Mouse (Mus musculus) left cerebral cortex, postnatal 36 days (tissue): ENCODE data around the gene Srgap1. TPM values are rescaled to one million over a fixed set of nuclear protein-coding genes. Genes with fewer than 3 reads are reported as not detected.

ENCODE experiments used
- DNase-seq, 2 experiments: peaks; one replicate each; pipeline ENCODE4 v3.0.0; 2021 to 2022; ENCODE audit warnings: low spot score in 2 of 2, mixed read lengths in 1 of 2
- intact Hi-C: fragments of 180-260 bp; cut with DNase I; formaldehyde crosslinking; loops from one replicate; pipeline ENCODE4 v1.15.1; 2025
- total RNA-seq, 2 experiments: library from RNA; stranded (reverse); gene quantifications; 2 replicates each; pipeline ENCODE4 v1.2.3; 2021

Srgap1 gene
- total RNA-seq, 2 experiments from 2014 or later = 7.7 to 11.1 TPM

DNA sequence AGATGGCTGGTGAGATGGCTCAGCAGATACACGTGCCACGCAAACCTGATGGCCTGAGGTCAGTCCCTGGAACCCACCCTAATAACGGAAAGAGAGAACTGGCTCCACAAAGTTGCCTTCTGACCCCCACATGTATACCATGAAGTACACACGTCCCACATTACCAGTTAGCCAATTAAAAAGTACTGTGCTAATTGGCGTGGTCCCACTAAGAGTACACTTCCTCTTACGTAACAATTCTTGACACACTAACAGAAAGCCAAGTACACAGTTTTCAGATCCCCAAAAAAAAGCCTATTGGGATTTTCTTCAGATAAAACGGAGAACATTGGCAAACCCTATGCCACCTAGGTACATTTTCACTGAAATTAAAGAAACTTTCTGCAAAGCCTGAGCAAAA is 73.8 kb downstream of the Srgap1 start:
- intact Hi-C loops = no loop called here
- no peak for DNase-seq

DNA sequence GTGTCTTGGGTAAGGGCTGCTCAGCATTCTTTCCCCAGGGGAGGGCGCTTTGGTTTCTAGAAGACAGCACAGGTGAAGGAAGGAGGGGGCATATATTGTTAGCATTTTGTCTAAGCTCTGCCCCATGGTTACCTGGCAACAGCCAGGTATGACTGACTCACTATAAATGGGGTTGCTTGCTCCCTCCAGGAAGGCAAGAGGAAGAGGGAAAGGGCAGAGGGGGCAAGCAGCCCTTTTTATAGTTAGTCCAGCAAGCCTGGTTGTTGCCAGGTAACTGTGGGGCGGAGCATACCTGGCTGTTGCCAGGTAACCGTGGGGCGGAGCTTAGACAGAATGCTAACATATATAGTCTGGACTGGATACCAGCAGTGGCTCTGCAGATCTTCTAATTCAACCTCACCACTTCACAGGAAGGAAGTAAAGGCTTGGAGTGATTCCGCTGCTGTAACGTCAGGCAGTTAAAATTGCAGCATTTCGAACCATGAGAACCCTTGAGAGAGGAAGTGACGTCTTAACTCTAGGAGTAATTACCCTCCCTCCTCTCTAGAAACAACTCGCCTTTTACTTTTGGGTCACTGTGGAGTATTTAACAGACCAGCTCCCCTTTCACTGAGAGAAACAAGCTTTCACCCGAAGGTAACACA is 74.7 kb downstream of the Srgap1 start:
- intact Hi-C loops = no loop called here
- no peak for DNase-seq

DNA sequence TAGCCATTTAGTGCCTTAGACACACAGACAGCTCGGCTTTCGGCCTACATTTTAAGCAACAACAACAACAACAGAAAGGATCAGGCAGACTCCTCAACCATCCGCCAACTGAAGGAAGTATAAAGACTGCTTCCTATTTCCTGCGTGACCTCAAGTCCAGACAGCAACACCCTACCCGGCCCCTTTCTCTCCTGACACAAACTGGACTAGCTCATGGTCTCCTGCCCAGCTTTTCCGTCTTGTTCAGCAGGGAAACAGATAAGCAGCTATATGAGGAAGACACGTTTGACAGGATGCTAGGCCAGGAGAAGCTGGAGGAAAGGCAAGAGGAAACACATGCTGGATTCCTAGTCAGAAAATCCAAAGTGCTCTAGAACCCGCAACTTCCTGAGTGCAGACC is 75.5 kb downstream of the Srgap1 start:
- no peak for DNase-seq
- intact Hi-C loops = no loop called here

- DNase-seq = no peak
- intact Hi-C loops = no loop called here
Observed at GRCm38 (mm10) chr10:121970912-121971311, 76.2 kb downstream of the Srgap1 start.

DNA sequence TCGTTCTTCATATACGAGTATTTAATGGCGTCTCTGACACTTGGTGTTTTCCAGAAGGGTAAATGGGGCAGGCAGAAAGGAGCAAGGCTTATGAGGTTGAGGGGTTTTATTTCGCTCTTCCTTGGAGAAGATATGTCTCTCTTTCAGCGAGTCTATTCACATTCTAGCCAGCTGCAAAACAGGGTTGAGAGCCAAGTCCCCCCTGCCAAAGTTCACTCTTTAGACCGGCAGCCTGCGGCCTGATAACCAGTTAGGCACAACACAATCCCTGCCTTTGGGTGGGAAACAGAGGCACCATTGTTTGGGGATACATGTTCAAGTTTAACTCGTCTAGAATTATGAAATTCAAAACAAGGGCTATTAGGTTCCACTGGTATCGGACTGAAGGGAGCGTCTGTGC is 83.0 kb downstream of the Srgap1 start:
- intact Hi-C loops = loop anchor here (5.0 kb wide), 1 partner anchor 78 kb away; no protein-coding TSS in a partner anchor
- DNase-seq = no peak

GRCm38 (mm10) chr10:121962053-121962452 is 85.1 kb downstream of the Srgap1 start:
- DNase-seq = no peak
- intact Hi-C loops = loop anchor here (5.0 kb wide), 1 partner anchor 80 kb away; no protein-coding TSS in a partner anchor

- no peak for DNase-seq
- intact Hi-C loops = loop anchor here (5.0 kb wide), 1 partner anchor 81 kb away; no protein-coding TSS in a partner anchor
Observed at GRCm38 (mm10) chr10:121961121-121961893, 85.8 kb downstream of the Srgap1 start.

GRCm38 (mm10) chr10:121958741-121959140 is 88.4 kb downstream of the Srgap1 start:
- intact Hi-C loops = no loop called here

DNA sequence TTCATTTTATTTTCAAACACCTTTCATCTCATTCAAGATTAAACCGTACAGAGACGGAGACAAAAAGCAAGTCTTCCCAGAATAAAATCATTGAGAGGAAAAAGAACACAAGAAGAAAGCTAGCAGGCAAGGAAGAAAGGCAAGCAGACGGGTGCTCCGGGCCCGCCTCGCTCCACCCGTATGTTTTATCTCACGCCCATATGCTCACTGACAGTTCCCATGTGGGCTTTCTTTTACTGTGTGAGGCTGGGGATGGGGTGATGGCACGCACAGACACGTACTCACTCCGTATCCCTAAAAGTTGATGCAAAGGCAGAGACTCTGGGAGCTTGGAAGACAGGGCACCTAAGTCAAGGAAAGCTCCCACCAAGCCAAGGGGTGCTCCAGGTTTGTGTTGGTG is 90.6 kb downstream of the Srgap1 start:
- DNase-seq = peak; percentile 53 to 58
- intact Hi-C loops = no loop called here

More at GRCm38 (mm10) chr10:121958741-121959140, 88.4 kb downstream of the Srgap1 start:
- DNase-seq = no peak

- no peak for DNase-seq
- intact Hi-C loops = no loop called here
Observed at GRCm38 (mm10) chr10:121955730-121956129, 91.4 kb downstream of the Srgap1 start.

- no peak for DNase-seq
- intact Hi-C loops = no loop called here
Observed at GRCm38 (mm10) chr10:121954877-121955276, 92.2 kb downstream of the Srgap1 start.

DNA sequence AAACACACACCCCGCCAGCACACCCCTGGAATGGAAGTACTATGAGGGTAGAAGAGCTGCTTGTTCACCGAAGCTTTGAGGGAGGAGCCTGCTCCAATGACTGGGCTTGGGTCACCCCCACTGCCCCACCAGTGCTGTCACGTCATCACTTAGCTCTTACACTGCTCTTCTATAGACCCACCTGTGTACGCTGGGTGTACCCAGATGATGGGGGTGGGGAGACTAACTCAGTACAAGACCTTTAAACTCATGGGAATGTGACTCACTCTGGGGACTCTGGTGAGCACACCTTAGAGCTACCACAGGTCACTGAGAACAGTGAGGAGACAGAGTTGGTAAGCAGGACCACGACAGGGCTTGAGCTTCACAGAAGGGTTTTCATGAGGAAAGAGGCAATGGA is 94.1 kb downstream of the Srgap1 start:
- no peak for DNase-seq

GRCm38 (mm10) chr10:121946173-121946572 is 100.9 kb downstream of the Srgap1 start:
- intact Hi-C loops = no loop called here

More for the DNA sequence above, 94.1 kb downstream of the Srgap1 start:
- intact Hi-C loops = no loop called here

GRCm38 (mm10) chr10:121931909-121932308 is 115.2 kb downstream of the Srgap1 start:
- intact Hi-C loops = no loop called here
- no peak for DNase-seq

More at GRCm38 (mm10) chr10:121946173-121946572, 100.9 kb downstream of the Srgap1 start:
- peak; percentile 61 to 68 for DNase-seq

- DNase-seq = no peak
- intact Hi-C loops = no loop called here
Observed at GRCm38 (mm10) chr10:121926094-121926493, 121.0 kb downstream of the Srgap1 start.

GRCm38 (mm10) chr10:121919016-121919415 is 128.1 kb downstream of the Srgap1 start:
- DNase-seq = no peak
- intact Hi-C loops = no loop called here

DNA sequence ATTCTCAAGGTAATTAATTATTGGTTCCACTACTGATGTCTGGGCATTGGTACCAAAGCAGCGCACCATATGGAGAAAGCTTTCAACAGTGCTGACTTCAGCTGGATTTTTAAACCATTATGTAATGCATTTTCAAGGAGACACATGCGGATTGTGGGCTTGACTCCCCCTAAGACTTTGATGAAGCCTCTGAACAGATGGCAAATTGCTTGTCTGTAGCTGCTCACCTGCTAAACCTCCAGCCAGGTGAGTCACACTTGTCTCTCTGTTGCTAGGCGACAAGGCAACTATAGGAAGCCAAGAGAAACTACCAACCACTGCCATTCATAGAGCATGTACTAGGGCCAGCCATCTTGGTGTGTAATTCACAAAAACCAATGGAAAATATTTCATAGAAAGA is 128.5 kb downstream of the Srgap1 start:
- intact Hi-C loops = no loop called here
- DNase-seq = no peak

DNA sequence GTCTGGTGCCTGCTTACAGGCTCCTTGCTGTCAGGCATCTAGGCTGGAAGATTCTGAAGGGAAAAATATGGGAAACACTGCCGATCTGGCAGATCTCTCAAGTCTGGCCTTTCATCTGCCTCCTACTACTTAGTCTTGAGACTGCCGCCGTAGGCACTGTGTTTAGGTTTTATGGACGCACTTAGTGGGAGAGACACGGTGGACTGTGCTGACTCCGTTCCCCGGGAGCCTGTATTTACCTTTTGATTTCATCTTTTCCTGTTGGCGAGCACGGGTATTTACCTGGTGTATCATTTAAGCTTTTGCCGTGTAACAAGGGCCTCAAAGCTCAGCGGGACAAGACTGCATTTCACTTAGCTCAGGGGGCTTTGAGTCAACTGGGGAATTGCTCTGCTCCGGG is 131.6 kb downstream of the Srgap1 start:
- intact Hi-C loops = no loop called here
- DNase-seq = no peak

GRCm38 (mm10) chr10:121904137-121904536 is 143.0 kb downstream of the Srgap1 start:
- intact Hi-C loops = no loop called here
- DNase-seq = no peak

- no peak for DNase-seq
- intact Hi-C loops = no loop called here
Observed at GRCm38 (mm10) chr10:121902651-121903050, 144.5 kb downstream of the Srgap1 start.

GRCm38 (mm10) chr10:121900772-121901171 is 146.3 kb downstream of the Srgap1 start:
- DNase-seq = no peak
- intact Hi-C loops = no loop called here
